Mouse (Mus musculus): ENCODE data around the gene Tmem265. TPM values are rescaled to one million over a fixed set of nuclear protein-coding genes. Genes with fewer than 3 reads are reported as not detected.

Gene Tmem265
- polyA plus RNA-seq (2012; fragmentation: generic; extraction: Trizol), result not detected

- no peak for TF ChIP-seq SRF (IDR thresholded peaks at IDR 0.05; ENCODE audit: control insufficient read depth, insufficient read length, low read depth)
- TF ChIP-seq TCF12 (IDR thresholded peaks at IDR 0.05; ENCODE audit: insufficient read depth, poor library complexity, severe bottlenecking), result no peak
- TF ChIP-seq USF1 (IDR thresholded peaks at IDR 0.05; ENCODE audit: low read depth), result no peak
- no peak for TF ChIP-seq POLR2AphosphoS2 (IDR thresholded peaks at IDR 0.05; ENCODE audit: insufficient read length, low read depth)
- no peak for TF ChIP-seq MYOD1 (IDR thresholded peaks at IDR 0.05; ENCODE audit: control insufficient read depth in 1 of 3, insufficient read length in 2 of 3, low read depth in 2 of 3)
- TF ChIP-seq MAX (IDR thresholded peaks at IDR 0.05; ENCODE audit: low read depth), result no peak
- no peak for TF ChIP-seq CEBPB (IDR thresholded peaks at IDR 0.05; ENCODE audit: insufficient read depth, poor library complexity, severe bottlenecking)
- TF ChIP-seq E2F4 (IDR thresholded peaks at IDR 0.05; ENCODE audit: insufficient read depth), result no peak
- TF ChIP-seq REST (IDR thresholded peaks at IDR 0.05; ENCODE audit: insufficient read depth, insufficient read length), result no peak
- no peak for TF ChIP-seq TCF3 (IDR thresholded peaks at IDR 0.05; ENCODE audit: insufficient read length, low read depth)
- TF ChIP-seq POLR2A (IDR thresholded peaks at IDR 0.05; ENCODE audit: insufficient read length, low read depth), result no peak
- no peak for TF ChIP-seq MYOG (IDR thresholded peaks at IDR 0.05; ENCODE audit: control insufficient read depth in 1 of 3, insufficient read depth in 1 of 3, insufficient read length in 2 of 3, low read depth in 2 of 3)
- Histone ChIP-seq H3K4me3 (no peak within 1 kb of the TSS), H3ac (ENCODE audit: control insufficient read depth, insufficient read length) (no peak within 1 kb of the TSS), H3K27me3 (ENCODE audit: control insufficient read depth, insufficient read depth, insufficient read length) (no peaks in the 10 kb centered on the region), H3K4me2 (ENCODE audit: low read depth) (no peak within 1 kb of the TSS), H3K79me2 (ENCODE audit: control insufficient read depth, insufficient read depth) (no peaks in the 10 kb centered on the region), H3K36me3 (ENCODE audit: control insufficient read depth, insufficient read depth) (peaks cover 35% of the 10 kb centered on the region)
These were observed at the start of gene Tmem265 for GRCm38 (mm10) chr7:127561340-127561858. Gene Tmem265 (plus strand): TSS chr7:127561390.

DNA sequence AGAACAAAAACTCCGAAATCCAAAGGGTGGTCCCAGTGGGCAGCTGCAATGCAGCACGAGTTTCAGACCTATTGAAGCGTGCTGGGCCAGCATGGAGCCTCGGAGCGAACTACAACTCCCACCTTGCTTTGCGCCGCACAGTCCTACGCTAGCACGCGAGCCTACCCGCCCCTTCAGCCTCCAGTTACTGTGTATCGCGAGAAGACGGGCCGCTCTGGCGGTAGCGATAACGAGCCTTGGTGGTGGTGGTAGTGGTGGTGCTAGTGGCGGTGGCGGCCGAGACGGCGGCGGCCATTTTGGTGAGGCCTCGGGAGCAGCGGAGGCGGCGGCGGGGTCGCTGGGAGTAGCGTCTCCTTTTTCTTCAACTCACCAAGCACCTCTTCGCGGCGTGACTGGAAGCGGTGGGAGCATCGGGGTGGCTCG is 49.4 kb upstream of the Tmem265 start, which contains the start of gene Srcap:
Gene Srcap (plus strand): TSS at position 176 of the 423 bp plus-strand sequence.
- H3K4me3 ChIP-seq, result peak within 1 kb of the TSS; percentile 70
- H3K27me3 ChIP-seq (ENCODE audit: control insufficient read depth, insufficient read depth, insufficient read length), result no peaks in the 10 kb centered on the region
- peaks cover 14% of the 10 kb centered on the region for H3K36me3 ChIP-seq (ENCODE audit: control insufficient read depth, insufficient read depth)
- H3K4me2 ChIP-seq (ENCODE audit: low read depth), result peak within 1 kb of the TSS; percentile 99
- peak; percentile 90 for TF ChIP-seq POLR2A (IDR thresholded peaks at IDR 0.05; ENCODE audit: insufficient read length, low read depth)
- TF ChIP-seq MYOG (IDR thresholded peaks at IDR 0.05; ENCODE audit: control insufficient read depth in 1 of 3, insufficient read depth in 1 of 3, insufficient read length in 2 of 3, low read depth in 2 of 3), result peak in 1 of 3 experiments; percentile 5
- no peak for TF ChIP-seq E2F4 (IDR thresholded peaks at IDR 0.05; ENCODE audit: insufficient read depth)
- TF ChIP-seq POLR2AphosphoS2 (IDR thresholded peaks at IDR 0.05; ENCODE audit: insufficient read length, low read depth), result peak; percentile 98
- H3K79me2 ChIP-seq (ENCODE audit: control insufficient read depth, insufficient read depth), result peaks cover 35% of the 10 kb centered on the region
- H3ac ChIP-seq (ENCODE audit: control insufficient read depth, insufficient read length), result peak within 1 kb of the TSS; percentile 91

- H3K4me3 ChIP-seq, result peak overlapping the region; percentile 70
- peak in 2 of 3 experiments; percentile 14 to 45 for TF ChIP-seq MYOG (IDR thresholded peaks at IDR 0.05; ENCODE audit: control insufficient read depth in 1 of 3, insufficient read depth in 1 of 3, insufficient read length in 2 of 3, low read depth in 2 of 3)
- peak in 2 of 3 experiments; percentile 4 to 68 for TF ChIP-seq MYOD1 (IDR thresholded peaks at IDR 0.05; ENCODE audit: control insufficient read depth in 1 of 3, insufficient read length in 2 of 3, low read depth in 2 of 3)
- peak; percentile 53 for TF ChIP-seq POLR2A (IDR thresholded peaks at IDR 0.05; ENCODE audit: insufficient read length, low read depth)
- no peak for TF ChIP-seq REST (IDR thresholded peaks at IDR 0.05; ENCODE audit: insufficient read depth, insufficient read length)
- no peak for TF ChIP-seq TCF12 (IDR thresholded peaks at IDR 0.05; ENCODE audit: insufficient read depth, poor library complexity, severe bottlenecking)
- peak; percentile 58 for TF ChIP-seq POLR2AphosphoS2 (IDR thresholded peaks at IDR 0.05; ENCODE audit: insufficient read length, low read depth)
- TF ChIP-seq MAX (IDR thresholded peaks at IDR 0.05; ENCODE audit: low read depth), result no peak
- TF ChIP-seq TCF3 (IDR thresholded peaks at IDR 0.05; ENCODE audit: insufficient read length, low read depth), result no peak
- TF ChIP-seq E2F4 (IDR thresholded peaks at IDR 0.05; ENCODE audit: insufficient read depth), result peak; percentile 9
- TF ChIP-seq SRF (IDR thresholded peaks at IDR 0.05; ENCODE audit: control insufficient read depth, insufficient read length, low read depth), result no peak
- TF ChIP-seq CEBPB (IDR thresholded peaks at IDR 0.05; ENCODE audit: insufficient read depth, poor library complexity, severe bottlenecking), result no peak
- no peak for TF ChIP-seq USF1 (IDR thresholded peaks at IDR 0.05; ENCODE audit: low read depth)
- H3K27me3 ChIP-seq (ENCODE audit: control insufficient read depth, insufficient read depth, insufficient read length), result no peaks in the 10 kb centered on the region
- H3K79me2 ChIP-seq (ENCODE audit: control insufficient read depth, insufficient read depth), result peaks cover 37% of the 10 kb centered on the region
- H3K4me2 ChIP-seq (ENCODE audit: low read depth), result peak overlapping the region; percentile 18
- H3K36me3 ChIP-seq (ENCODE audit: control insufficient read depth, insufficient read depth), result peaks cover 20% of the 10 kb centered on the region
- H3ac ChIP-seq (ENCODE audit: control insufficient read depth, insufficient read length), result peak overlapping the region; percentile 91
These were observed 48.8 kb upstream of the Tmem265 start for GRCm38 (mm10) chr7:127512231-127513015.

- H3K4me2 ChIP-seq (ENCODE audit: low read depth), result peak overlapping the region; percentile 61
- peaks cover 20% of the 10 kb centered on the region for H3K36me3 ChIP-seq (ENCODE audit: control insufficient read depth, insufficient read depth)
- no peaks in the 10 kb centered on the region for H3K27me3 ChIP-seq (ENCODE audit: control insufficient read depth, insufficient read depth, insufficient read length)
- peak overlapping the region; percentile 91 for H3ac ChIP-seq (ENCODE audit: control insufficient read depth, insufficient read length)
- H3K4me3 ChIP-seq, result peak overlapping the region; percentile 70
- peaks cover 41% of the 10 kb centered on the region for H3K79me2 ChIP-seq (ENCODE audit: control insufficient read depth, insufficient read depth)
- no peak for TF ChIP-seq REST (IDR thresholded peaks at IDR 0.05; ENCODE audit: insufficient read depth, insufficient read length)
- TF ChIP-seq MYOG (IDR thresholded peaks at IDR 0.05; ENCODE audit: control insufficient read depth in 1 of 3, insufficient read depth in 1 of 3, insufficient read length in 2 of 3, low read depth in 2 of 3), result no peak
- no peak for TF ChIP-seq SRF (IDR thresholded peaks at IDR 0.05; ENCODE audit: control insufficient read depth, insufficient read length, low read depth)
- TF ChIP-seq TCF12 (IDR thresholded peaks at IDR 0.05; ENCODE audit: insufficient read depth, poor library complexity, severe bottlenecking), result no peak
- TF ChIP-seq TCF3 (IDR thresholded peaks at IDR 0.05; ENCODE audit: insufficient read length, low read depth), result no peak
- TF ChIP-seq E2F4 (IDR thresholded peaks at IDR 0.05; ENCODE audit: insufficient read depth), result no peak
- no peak for TF ChIP-seq POLR2A (IDR thresholded peaks at IDR 0.05; ENCODE audit: insufficient read length, low read depth)
- TF ChIP-seq POLR2AphosphoS2 (IDR thresholded peaks at IDR 0.05; ENCODE audit: insufficient read length, low read depth), result no peak
- TF ChIP-seq CEBPB (IDR thresholded peaks at IDR 0.05; ENCODE audit: insufficient read depth, poor library complexity, severe bottlenecking), result no peak
- TF ChIP-seq USF1 (IDR thresholded peaks at IDR 0.05; ENCODE audit: low read depth), result no peak
These were observed 48.2 kb upstream of the Tmem265 start for GRCm38 (mm10) chr7:127513016-127513390.
